Mouse (Mus musculus): ENCODE measurements around the gene Naa20. TPM values are rescaled to one million over a fixed set of nuclear protein-coding genes. Genes with fewer than 3 reads are reported as not detected.

The Naa20 gene
- polyA plus RNA-seq, 1 experiment from 2014 or later, result 120 TPM

Small RNAs within 50 kb of the gene (microRNA-seq; reads per million reads assigned to microRNA genes)
- gene Gm25026, result not detected

Other genes starting within 250 kb of the Naa20 start
- 19.3 and 21.1 TPM in 2 replicates for gene Rin2, start 226.9 kb upstream of the Naa20 start, polyA plus RNA-seq (2015; fragmentation: Nextera tagmentation; extraction: Ambion mirVana)
- gene Cfap61, start 32.7 kb downstream of the Naa20 start, polyA plus RNA-seq (2015; fragmentation: Nextera tagmentation; extraction: Ambion mirVana), result 3.5 and 3.7 TPM in 2 replicates
- 23.8 and 25.1 TPM in 2 replicates for gene Crnkl1, start 32.9 kb downstream of the Naa20 start, polyA plus RNA-seq (2015; fragmentation: Nextera tagmentation; extraction: Ambion mirVana)

All from midbrain, embryonic 15.5 days (tissue).